ENCODE assay signal across 12 mouse cellular contexts in the genomic region with DNA sequence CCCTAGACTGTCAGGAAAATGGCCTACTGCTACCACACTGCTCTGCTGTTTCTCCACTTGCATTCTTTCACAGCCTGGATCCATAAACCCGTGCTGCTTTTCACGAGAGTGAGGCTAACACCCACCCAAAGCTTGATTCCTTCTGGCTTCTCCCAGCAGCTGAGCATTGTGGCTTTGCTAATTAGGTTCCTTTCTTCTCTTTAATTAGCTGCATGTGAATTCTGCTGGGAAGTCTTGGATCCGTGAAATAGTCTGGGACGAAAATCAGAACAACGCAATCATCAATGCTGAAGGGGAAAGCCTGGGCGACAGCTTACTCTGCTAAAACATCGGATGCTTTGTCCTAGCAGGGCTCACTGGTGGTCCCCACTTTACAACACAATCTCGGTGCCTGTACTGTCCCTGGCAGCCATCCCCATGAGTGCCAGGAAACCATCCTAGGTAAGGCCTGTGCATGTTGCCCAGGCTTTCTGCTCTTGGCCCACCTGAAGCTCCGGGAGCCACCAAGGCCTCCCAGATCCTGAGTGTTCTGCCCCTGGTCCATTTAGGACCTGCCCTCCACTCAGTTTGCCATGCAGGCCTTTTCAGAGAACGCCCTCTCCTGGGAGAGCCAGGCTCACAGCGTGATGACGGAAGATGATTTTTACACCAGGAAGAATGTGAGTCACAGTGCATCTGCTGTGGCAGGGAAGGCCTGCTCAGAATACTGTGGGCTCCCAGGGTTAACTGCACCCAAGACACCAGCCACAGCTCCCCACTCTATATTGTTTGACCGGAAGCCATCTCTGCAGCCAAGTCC. TPM values are rescaled to one million over a fixed set of nuclear protein-coding genes. Genes with fewer than 3 reads are reported as not detected.
A peak's percentile ranks its signal among the peaks of the same experiment; 100 is the strongest.
DNase-seq lines count a peak whose midpoint lies in the region; ATAC-seq lines count a peak whose summit lies in the region.
"Had no signal": no experiment of that assay in that cellular context is flagged by ENCODE, and none has a peak within 500 bp of the region (broad histone marks: within the 10 kb centered on the region; RNA-seq: fewer than 3 reads in every experiment).

No protein-coding gene starts in this region.

- H3K4me3 ChIP-seq in embryonic facial prominence, embryonic 14.5 days (ENCODE audit: low read depth, low read length): no peak overlapping the region
- no peak overlapping the region for H3K4me3 ChIP-seq in limb, embryonic 10.5 days
- no peak overlapping the region for H3K4me3 ChIP-seq in heart, embryonic 10.5 days
- H3K4me3 ChIP-seq: embryonic facial prominence, embryonic 12.5 days; heart, adult 2 months; limb, embryonic 15.5 days had no signal

- WGBS in embryonic facial prominence, embryonic 14.5 days: 65% methylated on average over 13 of the region's 13 CpGs
- 61% methylated on average over 13 of the region's 13 CpGs for WGBS in limb, embryonic 10.5 days
- 67% methylated on average over 13 of the region's 13 CpGs for WGBS in heart, embryonic 10.5 days

- DNase-seq in embryonic facial prominence, embryonic 14.5 days (ENCODE audit: low spot score): no peak
- peak; percentile 63 to 86 for DNase-seq in frontal cortex, postnatal 36 days (ENCODE audit: low spot score in 2 of 2)
- DNase-seq in limb, embryonic 10.5 days (ENCODE audit: low spot score): no peak
- peak; percentile 82 to 91 for DNase-seq in right cerebral cortex, postnatal 10 days (ENCODE audit: low spot score in 2 of 2)
- DNase-seq in adrenal gland, adult 18-20 months (ENCODE audit: low spot score in 2 of 2): no peak
- no peak for DNase-seq in kidney, postnatal 36 days
- no peak for DNase-seq in heart, embryonic 10.5 days (ENCODE audit: low spot score)
- DNase-seq: heart, adult 2 months had no signal

- H3K27me3 ChIP-seq in embryonic facial prominence, embryonic 14.5 days (replicated peaks; ENCODE audit: control insufficient read depth, insufficient read depth, low read length): no peaks in the 10 kb centered on the region
- H3K27me3 ChIP-seq in limb, embryonic 10.5 days (ENCODE audit: low read depth, poor library complexity, severe bottlenecking): no peaks in the 10 kb centered on the region
- H3K27me3 ChIP-seq in heart, embryonic 10.5 days (ENCODE audit: insufficient read depth, poor library complexity, severe bottlenecking): no peaks in the 10 kb centered on the region
- H3K27me3 ChIP-seq: embryonic facial prominence, embryonic 12.5 days; limb, embryonic 15.5 days had no signal

- ATAC-seq in embryonic facial prominence, embryonic 14.5 days (ENCODE audit: low read depth): peak; percentile 26; the same call in 1 of the 2 replicates
- ATAC-seq: intestine, postnatal 0 days had no signal

- no peaks in the 10 kb centered on the region for H3K36me3 ChIP-seq in embryonic facial prominence, embryonic 14.5 days (ENCODE audit: control insufficient read depth, insufficient read depth, low read length)
- H3K36me3 ChIP-seq in limb, embryonic 10.5 days: no peaks in the 10 kb centered on the region
- no peaks in the 10 kb centered on the region for H3K36me3 ChIP-seq in heart, embryonic 10.5 days
- H3K36me3 ChIP-seq: embryonic facial prominence, embryonic 12.5 days; limb, embryonic 15.5 days had no signal

- H3K27ac ChIP-seq in embryonic facial prominence, embryonic 14.5 days (replicated peaks; ENCODE audit: low read depth, low read length): no peak overlapping the region
- peak overlapping the region; percentile 50; the same call in 1 of the 2 replicates for H3K27ac ChIP-seq in limb, embryonic 10.5 days
- H3K27ac ChIP-seq in heart, embryonic 10.5 days: no peak overlapping the region
- H3K27ac ChIP-seq: embryonic facial prominence, embryonic 12.5 days; heart, adult 2 months; limb, embryonic 15.5 days had no signal

- H3K9me3 ChIP-seq in embryonic facial prominence, embryonic 14.5 days (ENCODE audit: control insufficient read depth, low read length): no peaks in the 10 kb centered on the region
- no peaks in the 10 kb centered on the region for H3K9me3 ChIP-seq in limb, embryonic 10.5 days (replicated peaks)
- no peaks in the 10 kb centered on the region for H3K9me3 ChIP-seq in heart, embryonic 10.5 days
- H3K9me3 ChIP-seq: embryonic facial prominence, embryonic 12.5 days; limb, embryonic 15.5 days had no signal

- H3K9ac ChIP-seq in embryonic facial prominence, embryonic 14.5 days (ENCODE audit: low read depth, low read length): no peak overlapping the region
- H3K9ac ChIP-seq: embryonic facial prominence, embryonic 12.5 days; limb, embryonic 15.5 days had no signal

- no peak overlapping the region for H3K4me2 ChIP-seq in embryonic facial prominence, embryonic 14.5 days (ENCODE audit: low read depth, low read length)
- H3K4me2 ChIP-seq: embryonic facial prominence, embryonic 12.5 days; limb, embryonic 15.5 days had no signal

- H3K4me1 ChIP-seq in embryonic facial prominence, embryonic 14.5 days (ENCODE audit: control insufficient read depth, insufficient read depth, low read length): no peaks in the 10 kb centered on the region
- H3K4me1 ChIP-seq in limb, embryonic 10.5 days: peaks cover 32% of the 10 kb centered on the region
- peaks cover 9% of the 10 kb centered on the region for H3K4me1 ChIP-seq in heart, embryonic 10.5 days

RNA-seq across cellular contexts. Expression of gene Celf3, which starts 12.3 kb away (rescaled TPM):
- 8.8 and 9.0 TPM in 2 replicates for polyA plus RNA-seq in embryonic facial prominence, embryonic 14.5 days (2014; fragmentation: Nextera tagmentation; extraction: Ambion mirVana)
- 1.4 and 1.5 TPM in 2 replicates for polyA plus RNA-seq in limb, embryonic 10.5 days (2016; fragmentation: Nextera tagmentation; extraction: Ambion mirVana)
- total RNA-seq in adrenal gland, adult 18-20 months (2021): 10 to 100 TPM; 16.3 to 29.0 TPM
- polyA plus RNA-seq in heart, embryonic 10.5 days (2016; fragmentation: Nextera tagmentation; extraction: Ambion mirVana): 1.1 and 1.2 TPM in 2 replicates

RNA-seq across cellular contexts. Expression of gene Riiad1, which starts 14.3 kb away (rescaled TPM):
- 5.5 and 17.2 TPM in 2 replicates for polyA plus RNA-seq in embryonic facial prominence, embryonic 14.5 days (2014; fragmentation: Nextera tagmentation; extraction: Ambion mirVana)
- polyA plus RNA-seq in limb, embryonic 10.5 days (2016; fragmentation: Nextera tagmentation; extraction: Ambion mirVana): 1.4 and 1.8 TPM in 2 replicates
- 1 to 10 TPM; 3.0 to 3.3 TPM for total RNA-seq in adrenal gland, adult 18-20 months (2021)
- polyA plus RNA-seq in heart, embryonic 10.5 days (2016; fragmentation: Nextera tagmentation; extraction: Ambion mirVana): 5.8 and 6.6 TPM in 2 replicates

RNA-seq across cellular contexts. Expression of gene Oaz3, which starts 22.1 kb away (rescaled TPM):
- not detected in 2 replicates for polyA plus RNA-seq in embryonic facial prominence, embryonic 14.5 days (2014; fragmentation: Nextera tagmentation; extraction: Ambion mirVana)
- polyA plus RNA-seq in limb, embryonic 10.5 days (2016; fragmentation: Nextera tagmentation; extraction: Ambion mirVana): 0.29 and 0.51 TPM in 2 replicates
- total RNA-seq in adrenal gland, adult 18-20 months (2021): not detected
- polyA plus RNA-seq in heart, embryonic 10.5 days (2016; fragmentation: Nextera tagmentation; extraction: Ambion mirVana): 0.30 and 0.31 TPM in 2 replicates
- total RNA-seq: heart, adult 2 months had no signal
- polyA plus RNA-seq: small intestine, adult 2 months had no signal

RNA-seq across cellular contexts. Expression of gene Mrpl9, which starts 22.7 kb away (rescaled TPM):
- 52.4 and 59.4 TPM in 2 replicates for polyA plus RNA-seq in embryonic facial prominence, embryonic 14.5 days (2014; fragmentation: Nextera tagmentation; extraction: Ambion mirVana)
- polyA plus RNA-seq in limb, embryonic 10.5 days (2016; fragmentation: Nextera tagmentation; extraction: Ambion mirVana): 71.0 and 77.8 TPM in 2 replicates
- 10 to 100 TPM; 69.9 to 77.6 TPM for total RNA-seq in adrenal gland, adult 18-20 months (2021)
- polyA plus RNA-seq in heart, embryonic 10.5 days (2016; fragmentation: Nextera tagmentation; extraction: Ambion mirVana): 64.6 and 67.1 TPM in 2 replicates

RNA-seq across cellular contexts. Expression of gene Tdrkh, which starts 52.8 kb away (rescaled TPM):
- polyA plus RNA-seq in embryonic facial prominence, embryonic 14.5 days (2014; fragmentation: Nextera tagmentation; extraction: Ambion mirVana): 8.9 and 9.7 TPM in 2 replicates
- polyA plus RNA-seq in limb, embryonic 10.5 days (2016; fragmentation: Nextera tagmentation; extraction: Ambion mirVana): 5.1 and 6.6 TPM in 2 replicates
- total RNA-seq in adrenal gland, adult 18-20 months (2021): 10 to 100 TPM in 1 of 2 experiments, 1 to 10 TPM in 1; 8.5 to 14.3 TPM
- polyA plus RNA-seq in heart, embryonic 10.5 days (2016; fragmentation: Nextera tagmentation; extraction: Ambion mirVana): 9.3 and 11.1 TPM in 2 replicates
- polyA plus RNA-seq: small intestine, adult 2 months had no signal

Comparison
In these comparisons a context has a peak if more than half of its experiments do, and no peak if none do; other contexts are left out.
1. DNase-seq: peak in frontal cortex, postnatal 36 days (2 of 2) and right cerebral cortex, postnatal 10 days (2 of 2); none in embryonic facial prominence, embryonic 14.5 days (single experiment), limb, embryonic 10.5 days (single experiment), adrenal gland, adult 18-20 months (0 of 2), kidney, postnatal 36 days (0 of 2) and heart, embryonic 10.5 days (single experiment).